Mouse (Mus musculus) forebrain, postnatal 0 days (tissue): ENCODE results near the gene Enpp4. TPM values are rescaled to one million over a fixed set of nuclear protein-coding genes. Genes with fewer than 3 reads are reported as not detected.

Experiments
- ATAC-seq: fragments of 200-750 bp; cut with Nextera tagmentation; 2 replicates; pipeline ENCODE4 v1.8.0; 2017; ENCODE audit warnings: mild to moderate bottlenecking, moderate library complexity
- DNase-seq: peaks from one replicate; pipeline ENCODE4 v3.0.0-alpha.2; 2015
- H3K27ac ChIP-seq: fragments of 300-500 bp; sonication (generic); 2 replicates; pipeline ENCODE4 v1.5.1; 2014; ENCODE audit warnings: low read depth, mild to moderate bottlenecking, antibody characterized with exemption, low read length, moderate library complexity, mixed read lengths
- H3K27me3 ChIP-seq: fragments of 300-500 bp; sonication (generic); 2 replicates; pipeline ENCODE4 v1.6.1; 2014; ENCODE audit warnings: mild to moderate bottlenecking, low read length, mixed read lengths; ENCODE audit not compliant: insufficient read depth
- H3K36me3 ChIP-seq: fragments of 300-500 bp; sonication (generic); 2 replicates; pipeline ENCODE4 v1.6.1; 2014; ENCODE audit warnings: mild to moderate bottlenecking, moderate library complexity; ENCODE audit not compliant: insufficient read depth
- H3K4me1 ChIP-seq: fragments of 300-500 bp; sonication (generic); 2 replicates; pipeline ENCODE4 v1.6.1; 2014; ENCODE audit warnings: antibody characterized with exemption; ENCODE audit not compliant: insufficient read depth
- H3K4me2 ChIP-seq: fragments of 300-500 bp; sonication (generic); 2 replicates; pipeline ENCODE4 v1.6.1; 2014; ENCODE audit warnings: low read depth, mild to moderate bottlenecking, moderate library complexity
- H3K4me3 ChIP-seq: fragments of 300-500 bp; sonication (generic); 2 replicates; pipeline ENCODE4 v1.5.1; 2014; ENCODE audit warnings: low read depth, low read length, mixed read lengths
- H3K9ac ChIP-seq: fragments of 300-500 bp; sonication (generic); 2 replicates; pipeline ENCODE4 v1.6.1; 2014; ENCODE audit warnings: mild to moderate bottlenecking
- H3K9me3 ChIP-seq: fragments of 300-500 bp; sonication (generic); 2 replicates; pipeline ENCODE4 v1.6.1; 2016; ENCODE audit warnings: low read length
- CTCF ChIP-seq: sonication (generic); IDR thresholded peaks from 2 replicates; pipeline ENCODE4 v1.5.1; 2016; ENCODE audit warnings: antibody characterized with exemption, control low read depth, low read depth
- WGBS: fragments of 180-500 bp; shearing (Covaris S2); extraction: QIAGEN DNeasy Blood & Tissue Kit; methylation state at CpG from one replicate; pipeline ENCODE4 v1.1.7; 2014; 5-methylcytosine and 5-hydroxymethylcytosine counted together
- polyA plus RNA-seq: library from polyadenylated mRNA; unstranded; fragments of >200 nt; fragmentation: Nextera tagmentation; extraction: Ambion mirVana; gene quantifications from 2 replicates; pipeline ENCODE4 v1.2.1, GENCODE M21; 2015
- total RNA-seq: library from RNA; depleted of rRNA; stranded (reverse); fragments of >200 nt; gene quantifications from 2 replicates; pipeline ENCODE4 v1.2.3, GENCODE M21; 2014

Enpp4 gene
- total and polyA plus RNA-seq, 2 experiments from 2014 or later = 5.3 to 7.1 TPM

DNA sequence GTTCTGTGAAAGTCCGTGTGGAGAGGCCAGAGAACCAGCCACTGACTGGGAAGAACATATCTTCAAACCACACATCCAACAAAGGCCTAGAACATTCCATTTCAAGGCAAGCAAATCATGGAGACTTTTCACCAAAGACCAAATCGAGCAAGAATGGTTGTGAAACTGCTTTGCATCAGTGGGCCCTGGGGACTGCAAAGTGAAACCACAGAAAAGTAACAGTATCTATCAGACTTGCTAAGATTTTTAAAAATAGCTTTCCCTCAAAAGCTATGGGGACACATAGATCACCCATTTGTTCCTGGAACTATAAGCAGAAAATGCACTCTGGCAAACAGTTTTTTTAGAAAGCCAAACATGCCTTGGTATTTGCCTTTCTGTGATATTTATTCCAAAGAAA lies 14.7 kb downstream of the Enpp4 start:
- Histone ChIP-seq H3K4me2 (no peak overlapping the region), H3K9ac (no peak overlapping the region), H3K27ac (no peak overlapping the region), H3K4me3 (no peak overlapping the region), H3K27me3 (no peaks in the 10 kb centered on the region), H3K36me3 (peaks cover 14% of the 10 kb centered on the region; the same call in 1 of the 2 replicates), H3K4me1 (no peaks in the 10 kb centered on the region), H3K9me3 (no peaks in the 10 kb centered on the region)
- 71% methylated on average over 2 of the region's 2 CpGs for WGBS
- DNase-seq (no peak), ATAC-seq (no peak)
- no peak for TF ChIP-seq CTCF

DNA sequence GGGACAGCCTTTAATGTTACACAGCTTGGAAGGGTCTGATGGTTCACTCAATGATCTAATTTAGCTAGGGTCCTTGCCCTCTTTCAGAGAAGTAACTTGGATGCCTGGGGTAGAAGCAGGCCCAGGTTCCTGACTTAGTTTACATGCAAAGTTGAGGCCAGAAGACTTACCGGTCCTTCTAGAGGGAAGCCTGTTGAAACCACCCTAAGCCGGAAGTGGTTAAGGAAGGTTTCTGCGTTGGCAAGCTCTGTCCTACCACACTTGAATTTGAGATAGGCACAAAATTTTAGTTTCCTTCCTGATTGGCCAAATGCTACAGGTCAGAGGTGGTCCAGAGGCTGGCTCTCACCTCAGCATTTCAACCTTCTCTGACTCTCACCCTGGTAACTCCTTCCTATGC lies 17.4 kb downstream of the Enpp4 start:
- 95% methylated on average over 3 of the region's 3 CpGs for WGBS
- Histone ChIP-seq H3K36me3 (peaks cover 34% of the 10 kb centered on the region), H3K4me2 (no peak overlapping the region), H3K9ac (no peak overlapping the region), H3K4me1 (no peaks in the 10 kb centered on the region), H3K27ac (no peak overlapping the region), H3K4me3 (no peak overlapping the region), H3K9me3 (no peaks in the 10 kb centered on the region), H3K27me3 (no peaks in the 10 kb centered on the region)
- ATAC-seq = no peak
- TF ChIP-seq CTCF = no peak
- DNase-seq = no peak

DNA sequence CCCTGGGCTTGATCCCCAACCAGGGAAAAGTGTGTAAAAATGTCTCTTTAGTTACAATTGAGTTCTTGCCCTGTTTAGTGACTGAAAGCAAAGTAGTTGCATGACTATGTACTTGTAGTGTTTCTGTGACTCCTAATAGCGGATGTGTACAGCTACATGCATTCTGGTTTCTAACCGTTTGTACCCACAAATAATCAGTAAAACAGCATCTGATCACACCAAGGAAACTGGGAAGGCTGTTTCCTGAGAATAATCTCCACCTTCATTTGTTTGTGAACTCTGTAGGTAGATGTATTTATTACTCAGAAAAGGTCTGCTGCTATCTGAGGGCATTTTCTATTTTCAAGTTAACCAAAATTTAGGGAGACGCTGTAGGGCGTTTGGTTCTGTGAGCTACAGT lies 22.5 kb downstream of the Enpp4 start:
- no peak overlapping the region for H3K4me3 ChIP-seq
- 93% methylated on average over 4 of the region's 4 CpGs for WGBS
- no peaks in the 10 kb centered on the region for H3K27me3 ChIP-seq
- H3K4me1 ChIP-seq = peaks cover 2% of the 10 kb centered on the region
- H3K36me3 ChIP-seq = peaks cover 43% of the 10 kb centered on the region
- ATAC-seq (no peak), DNase-seq (no peak)
- no peaks in the 10 kb centered on the region for H3K9me3 ChIP-seq
- TF ChIP-seq CTCF = no peak
- no peak overlapping the region for H3K9ac ChIP-seq
- H3K27ac ChIP-seq = no peak overlapping the region
- H3K4me2 ChIP-seq = no peak overlapping the region

GRCm38 (mm10) chr17:44078631-44079350 lies 26.8 kb downstream of the Enpp4 start, which contains the start of gene Enpp5:
TSS of gene Enpp5 (plus strand) at chr17:44078813.
- 1% methylated on average over 30 of the region's 31 CpGs for WGBS
- H3K9ac ChIP-seq = peak within 1 kb of the TSS; percentile 76
- no peaks in the 10 kb centered on the region for H3K27me3 ChIP-seq
- peak within 1 kb of the TSS; percentile 94 for H3K27ac ChIP-seq
- peaks cover 24% of the 10 kb centered on the region for H3K36me3 ChIP-seq
- H3K4me2 ChIP-seq = peak within 1 kb of the TSS; percentile 65
- peak; percentile 99 for ATAC-seq
- peak within 1 kb of the TSS; percentile 65 for H3K4me3 ChIP-seq
- H3K9me3 ChIP-seq = no peaks in the 10 kb centered on the region
- peaks cover 4% of the 10 kb centered on the region for H3K4me1 ChIP-seq
- peak; percentile 95 for DNase-seq
- TF ChIP-seq CTCF = 0 out of 2 replicates have a peak, but pooled peaks have one; percentile 8

GRCm38 (mm10) chr17:44077843-44078160 lies 27.8 kb downstream of the Enpp4 start:
- H3K27ac ChIP-seq = 0 out of 2 replicates have a peak overlapping the region, but pooled peaks have one; percentile 22
- ATAC-seq (no peak), DNase-seq (no peak)

GRCm38 (mm10) chr17:44077146-44077842 lies 28.3 kb downstream of the Enpp4 start:
- no peak overlapping the region for H3K27ac ChIP-seq
- no peak for ATAC-seq
- no peak overlapping the region for H3K4me2 ChIP-seq
- TF ChIP-seq CTCF = no peak
- H3K4me1 ChIP-seq = peaks cover 4% of the 10 kb centered on the region
- no peak for DNase-seq
- WGBS = 77% methylated on average over 12 of the region's 12 CpGs
- no peaks in the 10 kb centered on the region for H3K9me3 ChIP-seq
- H3K36me3 ChIP-seq = peaks cover 14% of the 10 kb centered on the region; the same call in 1 of the 2 replicates
- no peak overlapping the region for H3K4me3 ChIP-seq
- no peaks in the 10 kb centered on the region for H3K27me3 ChIP-seq
- H3K9ac ChIP-seq = no peak overlapping the region

More at GRCm38 (mm10) chr17:44077843-44078160, 27.8 kb downstream of the Enpp4 start:
- no peak overlapping the region for H3K4me2 ChIP-seq
- no peak overlapping the region for H3K9ac ChIP-seq
- peaks cover 14% of the 10 kb centered on the region; the same call in 1 of the 2 replicates for H3K36me3 ChIP-seq
- no peak overlapping the region for H3K4me3 ChIP-seq
- no peaks in the 10 kb centered on the region for H3K9me3 ChIP-seq
- H3K27me3 ChIP-seq = no peaks in the 10 kb centered on the region
- H3K4me1 ChIP-seq = peaks cover 4% of the 10 kb centered on the region
- 51% methylated on average over 2 of the region's 2 CpGs for WGBS
- TF ChIP-seq CTCF = no peak

DNA sequence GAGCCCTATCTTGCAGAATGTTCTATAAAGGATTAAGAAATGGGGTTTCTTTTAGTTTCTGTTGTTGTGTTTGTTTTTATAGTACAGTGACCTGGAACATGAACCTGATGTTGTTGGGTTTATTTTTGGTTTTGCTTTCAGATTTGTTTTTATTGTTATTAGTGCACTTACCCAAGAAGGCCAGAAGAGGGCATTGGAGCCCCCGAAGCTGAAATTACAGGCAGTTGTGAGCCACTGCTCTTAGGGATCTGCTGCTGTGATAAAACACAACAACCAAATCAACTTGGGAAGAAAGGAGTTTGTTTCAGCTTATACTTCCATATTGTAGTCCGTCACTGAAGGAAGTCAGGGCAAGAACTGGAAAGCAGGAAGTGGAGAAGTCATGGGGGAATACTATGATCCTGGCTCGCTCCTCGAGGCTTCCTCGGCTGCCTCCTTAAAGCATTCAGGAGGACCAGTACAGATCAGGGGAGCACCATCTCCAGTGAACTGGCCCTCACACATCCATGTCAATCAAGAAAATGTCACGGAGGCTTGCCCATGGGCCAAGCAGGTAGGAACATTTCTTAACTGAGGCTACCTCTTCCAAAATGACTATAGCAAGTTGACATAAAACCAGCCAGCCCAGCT lies 29.4 kb downstream of the Enpp4 start:
- ATAC-seq = no peak
- 60% methylated on average over 6 of the region's 6 CpGs for WGBS
- H3K36me3 ChIP-seq = peaks cover 6% of the 10 kb centered on the region; the same call in 1 of the 2 replicates
- H3K4me3 ChIP-seq = no peak overlapping the region
- H3K4me2 ChIP-seq = no peak overlapping the region
- DNase-seq = peak; percentile 50
- peak; percentile 70 for TF ChIP-seq CTCF
- no peak overlapping the region for H3K9ac ChIP-seq
- peaks cover 4% of the 10 kb centered on the region for H3K4me1 ChIP-seq
- no peaks in the 10 kb centered on the region for H3K9me3 ChIP-seq
- H3K27me3 ChIP-seq = no peaks in the 10 kb centered on the region
- H3K27ac ChIP-seq = no peak overlapping the region
